26 mouse cellular contexts compared by ENCODE assay signal in genomic region chr6:35277903-35278587, GRCm38 (mm10). TPM values are rescaled to one million over a fixed set of nuclear protein-coding genes. Genes with fewer than 3 reads are reported as not detected.
DNase-seq lines count a peak whose midpoint lies in the region; ATAC-seq lines count a peak whose summit lies in the region.
"Had no signal": no experiment of that assay in that cellular context is flagged by ENCODE, and none has a peak within 500 bp of the region (broad histone marks: within the 10 kb centered on the region; RNA-seq: fewer than 3 reads in every experiment).

No protein-coding gene starts in this region.

- H3K4me2 ChIP-seq in heart, embryonic 14.5 days (ENCODE audit: low read length): peak overlapping the region; percentile 34
- H3K4me2 ChIP-seq in intestine, embryonic 16.5 days (ENCODE audit: low read depth, low read length): no peak overlapping the region
- H3K4me2 ChIP-seq in hindbrain, embryonic 14.5 days (replicated peaks): no peak overlapping the region
- H3K4me2 ChIP-seq: embryonic facial prominence, embryonic 13.5 days; hindbrain, embryonic 13.5 days had no signal

- H3K4me3 ChIP-seq in heart, embryonic 10.5 days: 0 out of 2 replicates have a peak overlapping the region, but pooled peaks have one; percentile 12
- H3K4me3 ChIP-seq in heart, embryonic 14.5 days (ENCODE audit: control insufficient read depth in 1 of 2, insufficient read depth in 1 of 2, low read depth in 1 of 2, low read length in 2 of 2): no peak overlapping the region
- H3K4me3 ChIP-seq in embryonic facial prominence, embryonic 10.5 days: no peak overlapping the region
- H3K4me3 ChIP-seq in intestine, embryonic 16.5 days (ENCODE audit: low read length): no peak overlapping the region
- H3K4me3 ChIP-seq in hindbrain, embryonic 14.5 days (replicated peaks; ENCODE audit: low read length): no peak overlapping the region
- H3K4me3 ChIP-seq: embryonic facial prominence, embryonic 13.5 days; hindbrain, embryonic 13.5 days had no signal

- DNase-seq in heart, embryonic 10.5 days (ENCODE audit: low spot score): no peak
- DNase-seq in heart, postnatal 36 days: no peak
- DNase-seq in heart, adult 18-20 months: no peak
- DNase-seq in embryonic facial prominence, embryonic 10.5 days (ENCODE audit: low spot score): no peak
- DNase-seq in layer of hippocampus, adult 11-12 months (ENCODE audit: low spot score): no peak
- DNase-seq in hindbrain, embryonic 14.5 days (ENCODE audit: low spot score): no peak
- DNase-seq: adrenal gland, adult 8-10 months; adrenal gland, postnatal 36 days; B cell, adult 2 months; cerebellum, adult 8-10 months; cerebellum, postnatal 14 days; embryo, embryonic 11 days; gastrocnemius, postnatal 36 days; heart, adult 11 months; heart, postnatal 10 days; kidney, adult 18-20 months had no signal

- H3K4me1 ChIP-seq in heart, embryonic 10.5 days: peaks cover 8% of the 10 kb centered on the region
- H3K4me1 ChIP-seq in heart, embryonic 14.5 days (ENCODE audit: control insufficient read depth in 2 of 2, insufficient read depth in 2 of 2, low read length in 2 of 2): peaks cover 5 to 9% of the 10 kb centered on the region in 2 experiments
- H3K4me1 ChIP-seq in embryonic facial prominence, embryonic 10.5 days: peaks cover 6% of the 10 kb centered on the region
- peaks cover 3% of the 10 kb centered on the region; the same call in 1 of the 2 replicates for H3K4me1 ChIP-seq in intestine, embryonic 16.5 days (ENCODE audit: control insufficient read depth, insufficient read depth, low read length)
- no peaks in the 10 kb centered on the region for H3K4me1 ChIP-seq in hindbrain, embryonic 14.5 days (replicated peaks; ENCODE audit: control insufficient read depth, insufficient read depth, low read length)
- H3K4me1 ChIP-seq: hindbrain, embryonic 13.5 days had no signal

- peak overlapping the region; percentile 10; the same call in 1 of the 2 replicates for H3K9ac ChIP-seq in heart, embryonic 14.5 days (ENCODE audit: low read length)
- H3K9ac ChIP-seq in intestine, embryonic 16.5 days (ENCODE audit: low read depth, low read length): no peak overlapping the region
- H3K9ac ChIP-seq in hindbrain, embryonic 14.5 days: no peak overlapping the region
- H3K9ac ChIP-seq: embryonic facial prominence, embryonic 13.5 days; hindbrain, embryonic 13.5 days had no signal

- intact Hi-C loops in heart, postnatal 36 days (cut with DNase I): no loop called here

- H3K9me3 ChIP-seq in heart, embryonic 10.5 days: no peaks in the 10 kb centered on the region
- H3K9me3 ChIP-seq in heart, embryonic 14.5 days (ENCODE audit: control insufficient read depth, low read length): no peaks in the 10 kb centered on the region
- no peaks in the 10 kb centered on the region for H3K9me3 ChIP-seq in embryonic facial prominence, embryonic 10.5 days
- H3K9me3 ChIP-seq in intestine, embryonic 16.5 days (ENCODE audit: control insufficient read depth, low read length): no peaks in the 10 kb centered on the region
- no peaks in the 10 kb centered on the region for H3K9me3 ChIP-seq in hindbrain, embryonic 14.5 days (ENCODE audit: control insufficient read depth, low read length)
- H3K9me3 ChIP-seq: embryonic facial prominence, embryonic 13.5 days; G1E; hindbrain, embryonic 13.5 days had no signal

- H3K27ac ChIP-seq in heart, embryonic 10.5 days: peak overlapping the region; percentile 67; the same call in 1 of the 2 replicates
- H3K27ac ChIP-seq in heart, embryonic 14.5 days (replicated peaks in 1 of 2; ENCODE audit: control insufficient read depth in 1 of 2, insufficient read depth in 1 of 2, low read depth in 2 of 2, low read length in 2 of 2): peak overlapping the region in 1 of 2 experiments; percentile 5; a peak in 1 of 4 replicates
- H3K27ac ChIP-seq in embryonic facial prominence, embryonic 10.5 days (replicated peaks): peak overlapping the region; percentile 11; the same call in 1 of the 2 replicates
- no peak overlapping the region for H3K27ac ChIP-seq in intestine, embryonic 16.5 days (ENCODE audit: low read length)
- no peak overlapping the region for H3K27ac ChIP-seq in hindbrain, embryonic 14.5 days
- H3K27ac ChIP-seq: embryonic facial prominence, embryonic 13.5 days; hindbrain, embryonic 13.5 days had no signal

- H3K27me3 ChIP-seq in heart, embryonic 10.5 days (ENCODE audit: insufficient read depth, poor library complexity, severe bottlenecking): no peaks in the 10 kb centered on the region
- no peaks in the 10 kb centered on the region for H3K27me3 ChIP-seq in heart, embryonic 14.5 days (ENCODE audit: control insufficient read depth, insufficient read depth, low read length)
- H3K27me3 ChIP-seq in embryonic facial prominence, embryonic 10.5 days (replicated peaks; ENCODE audit: low read depth, poor library complexity, severe bottlenecking): no peaks in the 10 kb centered on the region
- H3K27me3 ChIP-seq in intestine, embryonic 16.5 days (replicated peaks; ENCODE audit: control insufficient read depth, insufficient read depth, low read length): no peaks in the 10 kb centered on the region
- no peaks in the 10 kb centered on the region for H3K27me3 ChIP-seq in hindbrain, embryonic 14.5 days (ENCODE audit: control insufficient read depth, insufficient read depth, low read length)
- H3K27me3 ChIP-seq: embryonic facial prominence, embryonic 13.5 days; hindbrain, embryonic 13.5 days had no signal

- H3K36me3 ChIP-seq in heart, embryonic 10.5 days: no peaks in the 10 kb centered on the region
- no peaks in the 10 kb centered on the region for H3K36me3 ChIP-seq in heart, embryonic 14.5 days (ENCODE audit: control insufficient read depth, insufficient read depth, low read length)
- H3K36me3 ChIP-seq in embryonic facial prominence, embryonic 10.5 days (replicated peaks): no peaks in the 10 kb centered on the region
- H3K36me3 ChIP-seq in intestine, embryonic 16.5 days (ENCODE audit: control insufficient read depth, insufficient read depth, low read length): no peaks in the 10 kb centered on the region
- H3K36me3 ChIP-seq in hindbrain, embryonic 14.5 days (replicated peaks; ENCODE audit: control insufficient read depth, insufficient read depth): no peaks in the 10 kb centered on the region
- H3K36me3 ChIP-seq: embryonic facial prominence, embryonic 13.5 days; G1E; hindbrain, embryonic 13.5 days had no signal

- no peak for ATAC-seq in heart, embryonic 14.5 days (ENCODE audit: insufficient number of reproducible peaks, insufficient read depth, low FRiP score, low read depth)
- peak; percentile 62 for ATAC-seq in intestine, embryonic 16.5 days
- no peak for ATAC-seq in hindbrain, embryonic 14.5 days (ENCODE audit: low FRiP score)
- ATAC-seq: CD4-positive, CD25-positive, alpha-beta regulatory T cell, adult 4 months; forebrain, embryonic 14.5 days had no signal

- WGBS in heart, embryonic 10.5 days: 44% methylated on average over 10 of the region's 10 CpGs
- 42% methylated on average over 9 of the region's 10 CpGs for WGBS in heart, embryonic 14.5 days
- 72% methylated on average over 10 of the region's 10 CpGs for WGBS in embryonic facial prominence, embryonic 10.5 days
- WGBS in intestine, embryonic 16.5 days: 37% methylated on average over 10 of the region's 10 CpGs
- 70% methylated on average over 9 of the region's 10 CpGs for WGBS in hindbrain, embryonic 14.5 days

RNA-seq across cellular contexts. Expression of gene Slc13a4, which starts 29.9 kb away (rescaled TPM):
- polyA plus RNA-seq in heart, embryonic 10.5 days (2016; fragmentation: Nextera tagmentation; extraction: Ambion mirVana): 2.9 and 3.3 TPM in 2 replicates
- under 1 TPM; 0.11 to 0.17 TPM for total RNA-seq in heart, postnatal 36 days (2021)
- 1.1 and 1.3 TPM in 2 replicates for polyA plus RNA-seq in heart, embryonic 14.5 days (2014; fragmentation: Nextera tagmentation; extraction: Ambion mirVana)
- under 1 TPM; 0.07 to 0.21 TPM for total RNA-seq in heart, adult 18-20 months (2021)
- polyA plus RNA-seq in embryonic facial prominence, embryonic 10.5 days (2016; fragmentation: Nextera tagmentation; extraction: Ambion mirVana): 0.50 and 0.57 TPM in 2 replicates
- polyA plus RNA-seq in intestine, embryonic 16.5 days (2015; fragmentation: Nextera tagmentation; extraction: Ambion mirVana): 0.27 and 0.43 TPM in 2 replicates
- polyA plus RNA-seq in hindbrain, embryonic 14.5 days (2014; fragmentation: Nextera tagmentation; extraction: Ambion mirVana): 7.5 and 7.8 TPM in 2 replicates
- total RNA-seq: common myeloid progenitor, adult 5-6 weeks; gastrocnemius, adult 8-10 months; hematopoietic stem cell, adult 5-6 weeks had no signal
- polyA plus RNA-seq: G1E had no signal

RNA-seq across cellular contexts. Expression of gene Fam180a, which starts 47.9 kb away (rescaled TPM):
- polyA plus RNA-seq in heart, embryonic 10.5 days (2016; fragmentation: Nextera tagmentation; extraction: Ambion mirVana): 0.08 and 0.20 TPM in 2 replicates
- under 1 TPM; 0.65 to 0.92 TPM for total RNA-seq in heart, postnatal 36 days (2021)
- polyA plus RNA-seq in heart, embryonic 14.5 days (2014; fragmentation: Nextera tagmentation; extraction: Ambion mirVana): 0.32 and 0.93 TPM in 2 replicates
- 1 to 10 TPM in 1 of 2 experiments, under 1 TPM in 1; 0.79 to 1.1 TPM for total RNA-seq in heart, adult 18-20 months (2021)
- polyA plus RNA-seq in embryonic facial prominence, embryonic 10.5 days (2016; fragmentation: Nextera tagmentation; extraction: Ambion mirVana): not detected in 2 replicates
- 1.8 and 2.1 TPM in 2 replicates for polyA plus RNA-seq in intestine, embryonic 16.5 days (2015; fragmentation: Nextera tagmentation; extraction: Ambion mirVana)
- 0.93 and 1.1 TPM in 2 replicates for polyA plus RNA-seq in hindbrain, embryonic 14.5 days (2014; fragmentation: Nextera tagmentation; extraction: Ambion mirVana)
- total RNA-seq: common myeloid progenitor, adult 5-6 weeks; G1E; hematopoietic stem cell, adult 5-6 weeks had no signal
- polyA plus RNA-seq: CD4-positive, CD25-positive, alpha-beta regulatory T cell, adult 4 months; G1E had no signal

Comparison
In these comparisons a context has a peak if more than half of its experiments do, and no peak if none do; other contexts are left out.
1. H3K27ac ChIP-seq: peak in heart, embryonic 10.5 days (single experiment) and embryonic facial prominence, embryonic 10.5 days (single experiment); none in intestine, embryonic 16.5 days (single experiment) and hindbrain, embryonic 14.5 days (single experiment).